Mouse (Mus musculus) gastrocnemius, adult 2 months (tissue): Measurements from ENCODE around the gene Nrsn2. TPM values are rescaled to one million over a fixed set of nuclear protein-coding genes. Genes with fewer than 3 reads are reported as not detected.
A peak's percentile ranks its signal among the peaks of the same experiment; 100 is the strongest.
"Not testable (repeated sequence)": the region's sequence is repeated elsewhere in the genome, so short reads cannot be mapped to it uniquely, and the experiment has no call there.

Experiments
- DNase-seq: peaks from one replicate; pipeline ENCODE4 v3.0.0; 2022
- H3K27ac ChIP-seq: fragments of 200-600 bp; 2 replicates; pipeline ENCODE4 v1.8.1; 2022; ENCODE audit warnings: mild to moderate bottlenecking
- H3K4me3 ChIP-seq: fragments of 200-600 bp; 2 replicates; pipeline ENCODE4 v1.8.1; 2022; ENCODE audit warnings: mild to moderate bottlenecking, moderate library complexity
- CTCF ChIP-seq: fragments of 200-600 bp; IDR thresholded peaks from 2 replicates; pipeline ENCODE4 v1.8.1; 2022; ENCODE audit warnings: antibody characterized with exemption, mild to moderate bottlenecking, moderate library complexity
- intact Hi-C: fragments of 180-260 bp; cut with DNase I; formaldehyde crosslinking; loops from one replicate; pipeline ENCODE4 v1.15.1; 2025
- total RNA-seq, 2 experiments: library from RNA; stranded (reverse); gene quantifications; 2 replicates each; pipeline ENCODE4 v1.2.3; 2021

The Nrsn2 gene
- total RNA-seq, 2 experiments from 2014 or later, result not detected

GRCm38 (mm10) chr2:152372104-152372503 lies 4.3 kb downstream of the Nrsn2 start:
- Histone ChIP-seq H3K27ac (no peak overlapping the region), H3K4me3 (no peak overlapping the region)
- no peak for DNase-seq
- TF ChIP-seq CTCF, result no peak
- intact Hi-C loops, result no loop called here

GRCm38 (mm10) chr2:152368532-152369140 lies 7.8 kb downstream of the Nrsn2 start:
- TF ChIP-seq CTCF, result peak; percentile 95
- Histone ChIP-seq H3K27ac (no peak overlapping the region), H3K4me3 (peak overlapping the region; percentile 43; the same call in 1 of the 2 replicates)
- DNase-seq, result peak; percentile 50
- intact Hi-C loops, result loop anchor here (5.0 kb wide), 1 partner anchor 341 kb away; no protein-coding TSS in a partner anchor

DNA sequence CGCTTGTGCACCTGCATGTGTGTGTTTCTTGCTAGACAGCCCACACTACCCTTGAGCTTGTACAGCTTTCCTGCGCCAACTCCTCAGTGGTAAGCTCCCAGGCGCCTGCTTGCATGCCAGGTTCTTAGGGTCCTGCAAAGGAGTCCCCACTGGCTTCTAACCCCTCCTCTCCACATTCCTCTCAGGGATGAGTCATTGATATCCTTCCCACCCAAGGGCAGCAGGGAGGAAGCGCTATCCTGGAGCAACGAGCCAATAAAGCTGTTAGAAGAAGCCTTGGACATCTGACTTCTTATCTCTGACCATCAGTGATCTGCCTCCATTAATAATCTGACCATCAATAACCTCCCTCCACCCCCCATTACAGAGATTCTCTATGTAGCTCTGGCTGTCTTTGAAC lies 8.5 kb downstream of the Nrsn2 start:
- TF ChIP-seq CTCF, result no peak
- no peak overlapping the region for H3K27ac ChIP-seq
- no peak overlapping the region for H3K4me3 ChIP-seq
- DNase-seq, result no peak
- intact Hi-C loops, result loop anchor here (5.0 kb wide), 1 partner anchor 341 kb away; no protein-coding TSS in a partner anchor

- DNase-seq, result peak; percentile 76
- Histone ChIP-seq H3K27ac (peak overlapping the region; percentile 51), H3K4me3 (peak overlapping the region; percentile 46)
- TF ChIP-seq CTCF, result peak; percentile 79
- intact Hi-C loops, result loop anchor here (5.0 kb wide), 1 partner anchor 256 kb away; the partner anchor contains the start of gene Srxn1
Measured at GRCm38 (mm10) chr2:152363245-152364147, 12.9 kb downstream of the Nrsn2 start.

DNA sequence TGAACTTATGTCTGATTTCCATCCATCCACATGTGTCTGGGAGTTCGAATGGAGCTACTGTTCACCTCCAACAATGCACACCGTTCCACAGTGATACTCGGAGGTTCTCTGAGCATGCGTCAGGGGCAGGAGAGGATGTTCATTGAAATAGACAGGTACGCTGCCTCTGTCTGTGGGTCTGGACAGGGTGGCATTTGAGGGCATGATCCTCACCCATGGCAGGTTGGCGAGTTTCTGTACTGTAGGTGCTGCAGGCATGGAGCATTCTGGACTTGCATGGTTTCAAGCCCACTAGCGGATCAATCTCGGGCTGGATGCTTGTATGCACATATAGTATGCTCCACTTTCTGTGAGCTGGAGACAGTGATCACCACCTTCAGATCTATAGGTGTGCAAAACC lies 15.2 kb downstream of the Nrsn2 start:
- Histone ChIP-seq H3K27ac (peak overlapping the region; percentile 81), H3K4me3 (no peak overlapping the region)
- intact Hi-C loops, result loop anchor here (5.0 kb wide), 1 partner anchor 254 kb away; the partner anchor contains the start of gene Srxn1
- TF ChIP-seq CTCF, result no peak
- DNase-seq, result no peak

DNA sequence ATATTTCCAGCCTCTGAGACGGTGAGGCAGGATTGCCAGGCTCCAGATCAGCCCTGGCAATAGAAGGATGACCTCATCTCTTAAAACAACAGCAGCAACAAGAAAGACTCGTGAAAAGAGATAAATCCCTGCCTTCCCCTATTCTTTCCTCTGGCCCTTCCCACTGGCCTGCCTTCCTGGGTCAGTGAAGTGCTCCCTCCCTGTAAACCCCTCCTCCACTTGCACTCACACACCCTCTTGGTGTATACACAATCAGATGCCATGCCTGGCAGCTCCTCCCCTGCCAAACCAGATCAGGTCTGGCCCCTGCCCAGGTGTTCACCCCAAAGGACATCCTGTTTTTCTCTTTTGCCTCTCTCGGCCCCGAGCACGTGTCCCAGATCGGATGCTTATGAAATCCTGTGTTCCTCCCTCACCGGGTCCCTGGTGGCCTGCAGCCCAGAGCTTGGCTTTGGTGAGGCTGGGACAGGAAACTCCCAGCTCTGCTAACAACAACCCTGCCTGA lies 16.1 kb downstream of the Nrsn2 start:
- Histone ChIP-seq H3K27ac (peak overlapping the region; percentile 81), H3K4me3 (no peak overlapping the region)
- peak; percentile 79 for DNase-seq
- TF ChIP-seq CTCF, result no peak
- intact Hi-C loops, result loop anchor here (5.0 kb wide), 1 partner anchor 253 kb away; the partner anchor contains the start of gene Srxn1

- Histone ChIP-seq H3K27ac (peak overlapping the region; percentile 65), H3K4me3 (no peak overlapping the region)
- DNase-seq, result no peak
- TF ChIP-seq CTCF, result no peak
- intact Hi-C loops, result loop anchor here (5.0 kb wide), 1 partner anchor 252 kb away; the partner anchor contains the start of gene Srxn1
Measured at GRCm38 (mm10) chr2:152359616-152360015, 16.8 kb downstream of the Nrsn2 start.

GRCm38 (mm10) chr2:152358977-152359376 lies 17.5 kb downstream of the Nrsn2 start:
- H3K27ac ChIP-seq, intact Hi-C loops, H3K4me3 ChIP-seq, DNase-seq: not testable (repeated sequence)

DNA sequence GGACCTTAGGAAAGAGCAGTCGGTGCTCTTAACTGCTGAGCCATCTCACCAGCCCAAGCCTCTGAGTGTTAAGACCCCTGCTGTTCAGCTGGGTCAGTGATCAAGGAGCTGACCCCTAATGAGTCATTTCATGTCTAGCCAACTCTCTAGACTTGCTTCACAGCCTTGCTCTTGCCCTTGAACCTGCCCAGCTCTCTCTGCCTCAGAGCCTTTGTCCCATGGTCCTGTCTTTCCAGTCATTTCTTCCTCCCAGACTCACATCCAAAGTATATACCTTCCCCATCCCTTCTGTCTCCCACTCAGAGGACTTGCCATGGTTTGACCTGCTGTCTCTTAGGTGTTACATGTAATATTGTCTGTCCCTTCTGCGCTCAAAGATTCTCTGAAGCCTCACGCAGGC lies 19.2 kb downstream of the Nrsn2 start:
- TF ChIP-seq CTCF, result no peak
- DNase-seq, result no peak
- intact Hi-C loops, result no loop called here
- Histone ChIP-seq H3K27ac (no peak overlapping the region), H3K4me3 (no peak overlapping the region)

GRCm38 (mm10) chr2:152349842-152350540 lies 26.4 kb downstream of the Nrsn2 start:
- Histone ChIP-seq H3K4me3 (no peak overlapping the region), H3K27ac (no peak overlapping the region)
- TF ChIP-seq CTCF, result no peak
- intact Hi-C loops, result no loop called here
- peak; percentile 44 for DNase-seq

- Histone ChIP-seq H3K27ac (no peak overlapping the region), H3K4me3 (no peak overlapping the region)
- DNase-seq, result no peak
- no peak for TF ChIP-seq CTCF
- intact Hi-C loops, result no loop called here
Measured at GRCm38 (mm10) chr2:152349205-152349604, 27.2 kb downstream of the Nrsn2 start.

DNA sequence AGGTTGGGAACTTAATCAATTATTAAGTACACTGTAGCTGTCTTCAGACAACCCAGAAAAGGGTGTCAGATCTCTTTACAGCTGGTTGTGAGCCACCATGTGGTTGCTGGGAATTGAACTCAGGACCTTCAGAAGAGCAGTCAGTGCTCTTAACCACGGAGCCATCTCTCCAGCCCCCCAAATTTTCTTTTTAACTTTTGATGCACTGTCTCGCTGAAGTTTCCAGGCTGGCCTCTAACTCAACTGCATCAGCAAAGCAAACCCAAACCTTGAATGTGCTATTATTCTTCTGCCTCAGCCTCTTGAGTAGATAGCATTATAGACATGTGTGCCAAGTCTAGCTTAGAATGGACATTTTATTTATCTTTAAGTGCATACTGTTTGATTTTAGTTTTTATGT lies 28.7 kb downstream of the Nrsn2 start:
- H3K4me3 ChIP-seq, result no peak overlapping the region
- no peak overlapping the region for H3K27ac ChIP-seq
- no peak for TF ChIP-seq CTCF
- no peak for DNase-seq
- intact Hi-C loops, result no loop called here
